Mouse (Mus musculus) stomach, embryonic 16.5 days (tissue): Measurements from ENCODE around the gene Tmprss7. TPM values are rescaled to one million over a fixed set of nuclear protein-coding genes. Genes with fewer than 3 reads are reported as not detected.

Experiments
- ATAC-seq: fragments of 200-750 bp; cut with Nextera tagmentation; 2 replicates; pipeline ENCODE4 v1.8.0; 2017; ENCODE audit warnings: moderate number of reproducible peaks, moderate TSS enrichment; ENCODE audit not compliant: insufficient read depth, low FRiP score
- H3K27ac ChIP-seq: fragments of 300-500 bp; sonication (generic); 2 replicates; pipeline ENCODE4 v1.5.1; 2014; ENCODE audit warnings: low read length
- H3K27me3 ChIP-seq: fragments of 300-500 bp; sonication (generic); 2 replicates; pipeline ENCODE4 v1.6.1; 2014; ENCODE audit warnings: low read length, control low read depth, mixed read lengths; ENCODE audit not compliant: control insufficient read depth, insufficient read depth
- H3K36me3 ChIP-seq: fragments of 300-500 bp; sonication (generic); 2 replicates; pipeline ENCODE4 v1.6.1; 2014; ENCODE audit warnings: low read length; ENCODE audit not compliant: control insufficient read depth, insufficient read depth
- H3K4me1 ChIP-seq: fragments of 300-500 bp; sonication (generic); 2 replicates; pipeline ENCODE4 v1.6.1; 2014; ENCODE audit warnings: low read length, control low read depth, mixed read lengths; ENCODE audit not compliant: control insufficient read depth, insufficient read depth
- H3K4me2 ChIP-seq: fragments of 300-500 bp; sonication (generic); 2 replicates; pipeline ENCODE4 v1.6.1; 2014; ENCODE audit warnings: low read depth, low read length, mixed read lengths
- H3K4me3 ChIP-seq: fragments of 300-500 bp; sonication (generic); replicated peaks from 2 replicates; pipeline ENCODE4 v1.5.1; 2014; ENCODE audit warnings: mild to moderate bottlenecking, low read length
- H3K9ac ChIP-seq: fragments of 300-500 bp; sonication (generic); 2 replicates; pipeline ENCODE4 v1.6.1; 2014; ENCODE audit warnings: low read length
- H3K9me3 ChIP-seq: fragments of 300-500 bp; sonication (generic); replicated peaks from 2 replicates; pipeline ENCODE4 v1.6.1; 2016; ENCODE audit warnings: low read length, control low read depth; ENCODE audit not compliant: control insufficient read depth
- WGBS: fragments of 180-500 bp; shearing (Covaris S2); extraction: QIAGEN DNeasy Blood & Tissue Kit; methylation state at CpG from one replicate; pipeline ENCODE4 v1.1.7; 2014; 5-methylcytosine and 5-hydroxymethylcytosine counted together
- polyA plus RNA-seq: library from polyadenylated mRNA; unstranded; fragments of >200 nt; fragmentation: Nextera tagmentation; extraction: Ambion mirVana; gene quantifications from 2 replicates; pipeline ENCODE4 v1.2.1, GENCODE M21; 2015

The Tmprss7 gene
- polyA plus RNA-seq = 0.26 and 0.29 TPM in 2 replicates

- H3K36me3 ChIP-seq = no peaks in the 10 kb centered on the region
- no peaks in the 10 kb centered on the region for H3K27me3 ChIP-seq
- H3K4me3 ChIP-seq = no peak within 1 kb of the TSS
- no peak within 1 kb of the TSS for H3K4me2 ChIP-seq
- H3K9ac ChIP-seq = no peak within 1 kb of the TSS
- WGBS = 65% methylated on average over 10 of the region's 10 CpGs
- H3K4me1 ChIP-seq = peaks cover 3% of the 10 kb centered on the region; the same call in 1 of the 2 replicates
- no peak within 1 kb of the TSS for H3K27ac ChIP-seq
- ATAC-seq = no peak
- no peaks in the 10 kb centered on the region for H3K9me3 ChIP-seq
Observed at GRCm38 (mm10) chr16:45693558-45693957, at the start of gene Tmprss7. TSS of gene Tmprss7 (minus strand) at chr16:45693658.

DNA sequence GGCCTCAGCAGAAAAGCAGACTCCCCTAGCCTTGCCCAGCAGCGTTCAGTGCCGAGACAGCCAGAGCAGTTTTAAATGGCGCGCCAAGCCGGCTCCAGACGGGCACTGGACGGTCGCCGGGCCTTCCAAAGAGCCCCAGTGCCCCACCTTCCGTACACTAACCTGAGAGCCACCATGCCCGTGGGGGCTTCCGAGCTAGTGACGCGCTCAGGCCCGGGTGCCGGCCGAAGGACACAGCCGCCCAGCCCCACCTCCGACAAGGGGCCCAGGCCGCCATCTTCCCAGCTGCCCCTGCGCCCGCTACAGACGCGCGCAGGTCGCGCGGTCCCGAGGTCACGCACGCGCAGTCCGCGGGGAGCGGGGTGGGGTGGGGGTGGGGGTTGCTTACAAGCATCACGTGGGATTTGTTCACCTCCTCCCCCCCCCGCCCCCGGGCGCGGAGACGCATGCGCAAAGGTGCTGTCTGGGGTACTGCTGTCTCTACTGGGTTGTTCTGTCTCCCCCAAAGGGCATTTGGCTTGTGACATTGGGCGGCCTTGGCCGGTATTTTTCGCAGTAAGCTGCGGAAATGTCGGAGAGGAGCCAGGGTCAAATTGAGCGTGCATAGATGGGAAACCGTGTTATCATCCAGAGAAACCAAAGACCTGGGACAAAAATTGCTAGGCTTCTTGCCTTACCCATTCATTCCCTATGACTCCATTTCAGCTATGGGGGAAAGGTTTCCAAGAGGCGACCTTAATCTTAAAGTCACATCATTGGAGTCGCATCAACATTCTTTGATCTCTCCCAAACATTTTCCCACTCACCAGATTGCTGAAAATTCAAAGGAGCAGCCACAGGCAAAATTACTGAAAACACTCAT, 49.4 kb upstream of the Tmprss7 start, which contains the start of gene Abhd10:
Abhd10 (minus strand) TSS at position 341 of the 862 bp plus-strand sequence.
- Histone ChIP-seq H3K9ac (peak within 1 kb of the TSS; percentile 98), H3K9me3 (no peaks in the 10 kb centered on the region), H3K4me1 (peaks cover 8% of the 10 kb centered on the region), H3K27ac (peak within 1 kb of the TSS; percentile 93), H3K27me3 (no peaks in the 10 kb centered on the region), H3K4me3 (peak within 1 kb of the TSS; percentile 90), H3K36me3 (no peaks in the 10 kb centered on the region), H3K4me2 (peak within 1 kb of the TSS; percentile 56)
- under 1% methylated on average over 50 of the region's 51 CpGs for WGBS
- ATAC-seq = peak; percentile 99

DNA sequence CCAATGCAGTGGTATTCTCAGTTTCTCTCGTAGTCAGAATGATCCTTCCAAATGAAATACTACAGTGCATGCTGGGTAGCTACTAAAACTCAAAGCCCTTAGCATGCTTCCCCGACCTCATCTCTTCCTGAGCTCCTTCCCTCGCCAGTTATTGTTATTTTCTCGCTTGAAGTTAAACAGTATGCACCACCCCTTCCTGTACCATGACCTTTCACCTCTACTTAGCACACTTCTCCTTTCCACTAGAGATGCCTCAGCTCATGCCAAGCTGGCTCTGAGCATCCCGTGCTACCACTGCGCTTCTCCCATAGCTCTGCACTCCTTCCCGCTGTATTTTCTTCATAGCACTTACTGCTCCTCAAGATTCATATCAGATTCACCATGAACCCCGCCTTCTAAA, 44.4 kb upstream of the Tmprss7 start:
- H3K4me3 ChIP-seq = no peak overlapping the region
- peaks cover 8% of the 10 kb centered on the region for H3K4me1 ChIP-seq
- H3K4me2 ChIP-seq = no peak overlapping the region
- H3K9ac ChIP-seq = no peak overlapping the region
- no peaks in the 10 kb centered on the region for H3K27me3 ChIP-seq
- ATAC-seq = no peak
- 83% methylated on average over 8 of the region's 8 CpGs for WGBS
- no peaks in the 10 kb centered on the region for H3K9me3 ChIP-seq
- H3K36me3 ChIP-seq = peaks cover 14% of the 10 kb centered on the region
- no peak overlapping the region for H3K27ac ChIP-seq

- Histone ChIP-seq H3K36me3 (peaks cover 14% of the 10 kb centered on the region), H3K9ac (no peak overlapping the region), H3K4me3 (no peak overlapping the region), H3K4me1 (peaks cover 8% of the 10 kb centered on the region), H3K27me3 (no peaks in the 10 kb centered on the region), H3K4me2 (no peak overlapping the region), H3K27ac (no peak overlapping the region), H3K9me3 (no peaks in the 10 kb centered on the region)
- WGBS = 90% methylated on average over 3 of the region's 3 CpGs
- ATAC-seq = no peak
Observed at GRCm38 (mm10) chr16:45736724-45737123, 43.3 kb upstream of the Tmprss7 start.

DNA sequence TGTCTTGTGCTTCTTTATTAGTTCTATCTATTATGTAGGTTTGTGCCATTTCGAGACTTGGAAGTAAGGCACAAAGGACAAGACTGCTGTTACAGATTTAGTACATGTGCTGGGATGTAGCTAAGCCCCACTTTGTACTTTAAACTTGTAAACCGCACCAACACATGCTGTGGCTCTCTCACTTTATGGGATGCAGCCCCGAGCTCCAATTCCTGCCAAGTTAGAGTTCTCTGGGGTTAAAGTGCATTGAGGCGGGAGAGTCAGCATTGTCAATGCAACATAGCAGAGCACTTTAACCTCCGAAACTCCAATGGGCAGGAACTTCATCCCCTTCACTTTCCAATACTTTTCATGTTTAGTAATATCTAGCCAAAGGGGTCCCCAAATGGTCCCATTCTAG, 35.7 kb upstream of the Tmprss7 start:
- H3K27ac ChIP-seq = no peak overlapping the region
- H3K9me3 ChIP-seq = no peaks in the 10 kb centered on the region
- H3K36me3 ChIP-seq = peaks cover 10% of the 10 kb centered on the region
- no peak overlapping the region for H3K4me3 ChIP-seq
- no peaks in the 10 kb centered on the region for H3K27me3 ChIP-seq
- WGBS = 86% methylated on average over 5 of the region's 5 CpGs
- no peak overlapping the region for H3K4me2 ChIP-seq
- H3K4me1 ChIP-seq = peaks cover 2% of the 10 kb centered on the region; the same call in 1 of the 2 replicates
- no peak overlapping the region for H3K9ac ChIP-seq
- no peak for ATAC-seq

- peak; percentile 38; the same call in 1 of the 2 replicates for ATAC-seq
- H3K36me3 ChIP-seq = peaks cover 4% of the 10 kb centered on the region
- H3K27ac ChIP-seq = no peak overlapping the region
- H3K4me2 ChIP-seq = peak overlapping the region; percentile 90
- no peaks in the 10 kb centered on the region for H3K9me3 ChIP-seq
- no peaks in the 10 kb centered on the region for H3K27me3 ChIP-seq
- H3K4me1 ChIP-seq = peaks cover 15% of the 10 kb centered on the region; the same call in 1 of the 2 replicates
- peak overlapping the region; percentile 56 for H3K4me3 ChIP-seq
- WGBS = 1% methylated on average over 10 of the region's 10 CpGs
- peak overlapping the region; percentile 75 for H3K9ac ChIP-seq
Observed at GRCm38 (mm10) chr16:45724742-45725102, 31.3 kb upstream of the Tmprss7 start.

DNA sequence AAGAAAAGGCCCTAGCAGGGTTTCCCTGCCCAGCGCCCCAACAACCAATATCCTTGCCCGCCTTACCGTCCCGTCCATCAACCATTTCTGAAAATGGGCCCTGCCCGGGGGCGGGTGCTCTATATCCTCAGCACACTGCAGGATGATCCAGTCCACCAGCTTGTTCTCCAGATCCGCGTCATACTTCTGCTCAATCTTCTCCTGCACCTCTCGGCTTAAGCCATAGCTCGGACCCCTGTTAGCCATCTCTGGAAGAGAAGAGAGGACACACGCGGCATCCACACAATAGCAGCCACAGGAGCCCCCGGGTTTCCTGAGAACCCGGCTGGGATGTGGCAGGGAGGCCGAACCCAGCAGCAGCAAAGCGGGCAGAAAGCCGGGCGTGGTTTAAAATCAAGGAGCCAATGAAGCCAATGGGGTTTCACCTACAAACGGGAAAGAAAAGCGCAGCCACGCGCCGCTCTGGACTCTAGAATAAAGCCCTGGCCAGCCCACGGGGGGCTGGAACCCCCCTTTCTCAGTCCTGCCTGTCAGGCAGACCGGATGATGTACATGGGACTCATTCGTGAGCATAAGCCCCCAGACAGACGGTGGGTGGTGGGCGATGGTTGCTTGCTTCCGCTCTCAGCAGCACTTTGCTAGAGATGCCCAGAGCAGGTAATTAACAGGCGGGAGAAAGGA, 30.7 kb upstream of the Tmprss7 start, which contains the start of gene Tagln3:
Tagln3 (minus strand) TSS at position 548 of the 681 bp plus-strand sequence.
- WGBS = 2% methylated on average over 30 of the region's 30 CpGs
- peak; percentile 41; the same call in 1 of the 2 replicates for ATAC-seq
- no peak within 1 kb of the TSS for H3K27ac ChIP-seq
- no peaks in the 10 kb centered on the region for H3K27me3 ChIP-seq
- H3K9me3 ChIP-seq = no peaks in the 10 kb centered on the region
- H3K9ac ChIP-seq = peak within 1 kb of the TSS; percentile 75
- peaks cover 15% of the 10 kb centered on the region; the same call in 1 of the 2 replicates for H3K4me1 ChIP-seq
- no peaks in the 10 kb centered on the region for H3K36me3 ChIP-seq
- H3K4me2 ChIP-seq = peak within 1 kb of the TSS; percentile 90
- H3K4me3 ChIP-seq = peak within 1 kb of the TSS; percentile 56

- no peaks in the 10 kb centered on the region for H3K9me3 ChIP-seq
- H3K36me3 ChIP-seq = no peaks in the 10 kb centered on the region
- H3K4me2 ChIP-seq = peak overlapping the region; percentile 90
- no peak for ATAC-seq
- no peaks in the 10 kb centered on the region for H3K27me3 ChIP-seq
- peak overlapping the region; percentile 75 for H3K9ac ChIP-seq
- H3K4me1 ChIP-seq = peaks cover 15% of the 10 kb centered on the region; the same call in 1 of the 2 replicates
- 62% methylated on average over 6 of the region's 6 CpGs for WGBS
- no peak overlapping the region for H3K27ac ChIP-seq
- H3K4me3 ChIP-seq = peak overlapping the region; percentile 56
Observed at GRCm38 (mm10) chr16:45723172-45723901, 29.9 kb upstream of the Tmprss7 start.
